Mouse (Mus musculus): ENCODE results near the gene Cox17.

- TF ChIP-seq CTCF (IDR thresholded peaks at IDR 0.05; ENCODE audit: low read depth, low read length), result no peak
- TF ChIP-seq POLR2A (IDR thresholded peaks at IDR 0.05; ENCODE audit: borderline replicate concordance, low read depth, low read length), result no peak
These were observed 3.1 kb downstream of the Cox17 start for GRCm38 (mm10) chr16:38349881-38350280.

Measured in bone marrow macrophage, adult 2 months (primary cell).